Mouse (Mus musculus) midbrain, embryonic 10.5 days (tissue): Measurements from ENCODE around the gene Olfr1356. TPM values are rescaled to one million over a fixed set of nuclear protein-coding genes. Genes with fewer than 3 reads are reported as not detected.
"Not testable (repeated sequence)": the region's sequence is repeated elsewhere in the genome, so short reads cannot be mapped to it uniquely, and the experiment has no call there.

Experiments used
- DNase-seq: peaks from one replicate; pipeline ENCODE4 v3.0.0-alpha.2; 2017; ENCODE audit warnings: low spot score
- H3K27ac ChIP-seq: fragments of 300-500 bp; sonication (generic); replicated peaks from 2 replicates; pipeline ENCODE4 v1.5.1; 2016; ENCODE audit warnings: mild to moderate bottlenecking
- H3K27me3 ChIP-seq: fragments of 300-500 bp; sonication (generic); 2 replicates; pipeline ENCODE4 v1.6.1; 2016; ENCODE audit warnings: low read depth, mild to moderate bottlenecking; ENCODE audit not compliant: poor library complexity, severe bottlenecking
- H3K36me3 ChIP-seq: fragments of 300-500 bp; sonication (generic); 2 replicates; pipeline ENCODE4 v1.6.1; 2016; ENCODE audit warnings: mild to moderate bottlenecking, moderate library complexity
- H3K4me1 ChIP-seq: fragments of 300-500 bp; sonication (generic); 2 replicates; pipeline ENCODE4 v1.6.1; 2016
- H3K4me3 ChIP-seq: fragments of 300-500 bp; sonication (generic); 2 replicates; pipeline ENCODE4 v1.5.1; 2016; ENCODE audit warnings: mild to moderate bottlenecking, moderate library complexity
- H3K9me3 ChIP-seq: fragments of 300-500 bp; sonication (generic); replicated peaks from 2 replicates; pipeline ENCODE4 v1.6.1; 2016; ENCODE audit warnings: mild to moderate bottlenecking
- WGBS: fragments of 180-500 bp; shearing (Covaris S2); methylation state at CpG from one replicate; pipeline ENCODE4 v1.1.7; 2016; 5-methylcytosine and 5-hydroxymethylcytosine counted together
- polyA plus RNA-seq: library from polyadenylated mRNA; unstranded; fragments of >200 nt; fragmentation: Nextera tagmentation; extraction: Ambion mirVana; gene quantifications from 2 replicates; pipeline ENCODE4 v1.2.1, GENCODE M21; 2016

The Olfr1356 gene
- not detected in 2 replicates for polyA plus RNA-seq

DNA sequence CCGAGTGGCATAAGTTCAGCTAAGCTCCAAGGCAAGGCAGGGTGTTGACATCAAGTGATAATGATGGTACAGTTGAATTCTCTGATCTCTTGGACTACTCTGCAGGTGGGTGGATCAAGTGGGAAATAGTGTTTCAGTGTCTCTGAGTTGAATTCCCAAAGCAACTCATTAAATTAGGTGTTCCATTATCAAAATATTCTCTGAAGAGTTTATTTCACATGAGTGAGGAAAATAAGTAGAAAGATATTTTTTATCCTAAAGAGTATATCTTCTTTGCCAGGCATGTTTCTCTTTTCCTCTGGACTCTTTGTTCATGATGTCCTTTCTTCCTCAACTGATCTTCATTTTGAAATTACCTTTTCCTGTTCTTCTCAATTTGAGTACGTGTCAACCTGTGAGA, at the start of gene Olfr1356:
Gene Olfr1356, minus strand, starts transcription at position 101 of the 400 bp plus-strand sequence.
- no peaks in the 10 kb centered on the region for H3K27me3 ChIP-seq
- H3K4me3 ChIP-seq, result no peak within 1 kb of the TSS
- 84% methylated on average over 2 of the region's 2 CpGs for WGBS
- H3K4me1 ChIP-seq, result no peaks in the 10 kb centered on the region
- DNase-seq, result no peak
- no peak within 1 kb of the TSS for H3K27ac ChIP-seq
- no peaks in the 10 kb centered on the region for H3K36me3 ChIP-seq
- peaks cover 2% of the 10 kb centered on the region; the same call in 1 of the 2 replicates for H3K9me3 ChIP-seq

DNA sequence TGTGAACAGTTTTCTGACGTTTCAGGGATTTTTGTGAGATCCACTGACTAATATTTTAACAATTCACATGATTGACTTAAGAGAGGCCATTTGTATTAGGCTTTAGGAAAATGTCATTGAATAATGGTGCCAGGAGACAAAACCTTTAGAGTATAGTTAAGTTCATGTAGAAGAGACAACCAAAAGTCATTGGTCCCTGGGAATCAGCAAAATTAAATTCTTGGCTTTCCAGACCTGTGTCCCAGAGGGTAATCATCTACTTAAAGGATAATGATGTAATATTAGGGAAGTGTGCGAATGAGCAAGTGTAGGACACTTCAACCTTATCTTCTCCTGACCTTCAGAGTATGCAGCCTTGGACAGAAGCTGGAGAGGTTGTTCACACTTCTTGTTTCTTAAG, 23.3 kb upstream of the Olfr1356 start, which contains the start of gene Olfr1355:
Gene Olfr1355, plus strand, starts transcription at position 301 of the 400 bp plus-strand sequence.
- no peak for DNase-seq
- Histone ChIP-seq H3K27me3 (no peaks in the 10 kb centered on the region), H3K9me3 (peaks cover 9% of the 10 kb centered on the region; the same call in 1 of the 2 replicates), H3K4me1 (no peaks in the 10 kb centered on the region), H3K36me3 (no peaks in the 10 kb centered on the region), H3K27ac (no peak within 1 kb of the TSS), H3K4me3 (no peak within 1 kb of the TSS)
- WGBS, result 79% methylated on average over 2 of the region's 2 CpGs

DNA sequence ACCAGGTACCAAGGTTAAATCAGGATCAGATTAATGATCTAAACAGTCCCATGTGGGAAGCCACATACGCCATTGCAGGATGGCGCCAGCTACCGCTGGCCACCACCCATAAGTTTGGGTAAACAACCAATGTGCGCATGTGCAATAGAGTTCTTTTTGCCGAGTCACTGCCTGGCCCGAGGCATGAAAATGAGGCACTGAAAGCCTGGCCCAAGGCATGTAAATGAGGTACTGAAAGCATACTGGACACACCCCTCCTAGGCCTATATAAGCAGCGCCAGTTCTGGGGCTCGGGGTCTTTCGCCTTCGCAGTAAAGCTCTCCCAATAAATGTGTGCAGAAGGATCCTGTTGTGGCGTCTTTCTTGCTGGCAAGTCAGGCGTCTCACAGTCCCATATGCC, 11.5 kb downstream of the Olfr1356 start:
- not testable (repeated sequence) for H3K4me1 ChIP-seq, H3K4me3 ChIP-seq, DNase-seq, H3K27ac ChIP-seq, H3K36me3 ChIP-seq, H3K27me3 ChIP-seq, H3K9me3 ChIP-seq
- 92% methylated on average over 12 of the region's 12 CpGs for WGBS

DNA sequence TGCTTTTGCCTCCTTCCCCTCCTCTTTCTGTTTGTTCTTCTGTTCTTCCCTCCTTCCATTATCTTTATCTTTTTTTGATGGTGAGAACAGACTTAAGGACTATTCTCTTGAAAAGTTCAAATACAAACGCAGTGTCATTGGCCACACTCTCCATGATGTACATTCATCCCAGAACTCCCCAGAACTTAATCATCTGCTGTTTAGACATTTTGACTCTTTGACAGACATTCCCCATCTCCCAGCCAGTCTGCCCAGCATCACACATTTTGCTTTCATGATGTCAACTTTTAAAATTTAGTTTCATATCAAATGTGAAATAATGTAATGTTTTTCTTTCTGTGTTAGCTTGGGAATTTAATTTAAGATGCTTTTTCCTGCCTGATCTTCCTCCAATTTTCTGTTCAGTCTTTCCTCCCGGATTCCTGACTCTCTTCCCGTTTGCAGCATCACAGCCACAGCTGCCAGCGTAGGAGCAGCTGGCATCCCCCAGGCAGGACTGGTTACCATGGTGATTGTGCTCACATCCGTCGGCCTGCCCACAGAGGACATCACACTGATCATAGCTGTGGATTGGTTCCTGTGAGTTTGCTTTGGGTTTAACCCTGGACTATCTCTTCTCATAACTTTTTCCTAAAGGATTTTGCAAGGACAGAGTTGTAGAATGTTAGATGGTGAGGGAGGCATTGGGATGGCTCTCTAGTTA, 39.5 kb downstream of the Olfr1356 start:
- peaks cover 15% of the 10 kb centered on the region for H3K9me3 ChIP-seq
- peak; percentile 29 for DNase-seq
- WGBS, result 76% methylated on average over 6 of the region's 6 CpGs
- no peak overlapping the region for H3K27ac ChIP-seq
- no peaks in the 10 kb centered on the region for H3K27me3 ChIP-seq
- H3K4me3 ChIP-seq, result no peak overlapping the region
- no peaks in the 10 kb centered on the region for H3K36me3 ChIP-seq
- H3K4me1 ChIP-seq, result no peaks in the 10 kb centered on the region

DNA sequence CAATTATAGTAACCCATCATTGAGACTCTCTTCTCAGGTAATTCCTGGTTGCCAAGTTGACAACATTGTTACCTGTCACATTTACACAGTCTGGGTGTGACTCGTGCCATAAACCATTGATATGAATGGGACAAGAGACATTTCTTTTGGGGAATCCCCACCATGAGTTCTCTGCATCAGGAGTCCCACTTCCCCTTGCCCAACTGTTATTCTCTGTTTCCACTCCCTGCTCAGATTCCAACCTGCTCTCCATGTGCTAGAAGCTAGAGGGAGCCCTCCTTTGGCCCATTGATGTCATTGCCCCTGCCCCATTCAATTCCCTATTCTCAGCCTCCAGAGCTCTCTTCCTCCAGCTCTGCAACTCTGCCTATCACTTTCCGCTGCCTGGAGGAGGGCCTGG, 50.5 kb downstream of the Olfr1356 start:
- no peak overlapping the region for H3K4me3 ChIP-seq
- 85% methylated on average over 2 of the region's 2 CpGs for WGBS
- no peaks in the 10 kb centered on the region for H3K36me3 ChIP-seq
- no peak for DNase-seq
- no peaks in the 10 kb centered on the region for H3K4me1 ChIP-seq
- H3K27me3 ChIP-seq, result no peaks in the 10 kb centered on the region
- H3K9me3 ChIP-seq, result no peaks in the 10 kb centered on the region
- H3K27ac ChIP-seq, result no peak overlapping the region

Other genes with a start within 250 kb of the Olfr1356 start
- gene Olfr1357, start 234.1 kb downstream of the Olfr1356 start, polyA plus RNA-seq, result not detected in 2 replicates
- not detected in 2 replicates for gene Casp14, start 133.9 kb downstream of the Olfr1356 start, polyA plus RNA-seq
- gene Ccdc105, start 99.1 kb downstream of the Olfr1356 start, polyA plus RNA-seq, result not detected in 2 replicates
- 1.7 and 2.0 TPM in 2 replicates for gene Slc1a6, start 71.7 kb downstream of the Olfr1356 start, polyA plus RNA-seq
- not detected in 2 replicates for gene Olfr1355, start 23.4 kb upstream of the Olfr1356 start, polyA plus RNA-seq
- gene Olfr1354, start 61.0 kb upstream of the Olfr1356 start, polyA plus RNA-seq, result not detected in 2 replicates
- gene Olfr8, start 98.5 kb upstream of the Olfr1356 start, polyA plus RNA-seq, result not detected in 2 replicates
- not detected in 2 replicates for gene Olfr1353, start 111.1 kb upstream of the Olfr1356 start, polyA plus RNA-seq
- gene Olfr1352, start 128.9 kb upstream of the Olfr1356 start, polyA plus RNA-seq, result not detected in 2 replicates
- gene Olfr1351, start 160.3 kb upstream of the Olfr1356 start, polyA plus RNA-seq, result not detected in 2 replicates
- gene Olfr57, start 176.6 kb upstream of the Olfr1356 start, polyA plus RNA-seq, result 0.07 and 0.19 TPM in 2 replicates
- gene 2610008E11Rik, start 245.4 kb upstream of the Olfr1356 start, polyA plus RNA-seq, result 29.1 and 35.7 TPM in 2 replicates